Mouse (Mus musculus) left cerebral cortex, postnatal 10 days (tissue): ENCODE data around the gene Gm42674. TPM values are rescaled to one million over a fixed set of nuclear protein-coding genes. Genes with fewer than 3 reads are reported as not detected.
A peak's percentile ranks its signal among the peaks of the same experiment; 100 is the strongest.

Experiments
- DNase-seq, 2 experiments: peaks; one replicate each; pipeline ENCODE4 v3.0.0; 2021 to 2022; ENCODE audit warnings: low spot score in 2 of 2, mixed read lengths in 1 of 2; ENCODE audit errors: extremely low spot score in 1 of 2
- intact Hi-C: fragments of 180-260 bp; cut with DNase I; formaldehyde crosslinking; loops from one replicate; pipeline ENCODE4 v1.15.1; 2025
- total RNA-seq, 2 experiments: library from RNA; stranded (reverse); gene quantifications; 2 replicates each; pipeline ENCODE4 v1.2.3; 2021

Gm42674 gene
- total RNA-seq, 2 experiments from 2014 or later: not detected

GRCm38 (mm10) chr3:90594466-90594865 lies 7.2 kb upstream of the Gm42674 start:
- intact Hi-C loops: no loop called here
- DNase-seq: no peak

- intact Hi-C loops: no loop called here
Measured at GRCm38 (mm10) chr3:90595556-90595955, 6.1 kb upstream of the Gm42674 start.

GRCm38 (mm10) chr3:90596810-90597209 lies 4.9 kb upstream of the Gm42674 start:
- intact Hi-C loops: no loop called here
- DNase-seq: no peak

More at GRCm38 (mm10) chr3:90595556-90595955, 6.1 kb upstream of the Gm42674 start:
- no peak for DNase-seq

- DNase-seq: no peak
- intact Hi-C loops: no loop called here
Measured at GRCm38 (mm10) chr3:90597736-90598135, 4.0 kb upstream of the Gm42674 start.

- DNase-seq: no peak
- intact Hi-C loops: no loop called here
Measured at GRCm38 (mm10) chr3:90598212-90598611, 3.5 kb upstream of the Gm42674 start.

GRCm38 (mm10) chr3:90599401-90599800 lies 2.3 kb upstream of the Gm42674 start:
- no peak for DNase-seq
- intact Hi-C loops: no loop called here

GRCm38 (mm10) chr3:90600036-90600435 lies 1.7 kb upstream of the Gm42674 start:
- intact Hi-C loops: no loop called here
- DNase-seq: no peak

- intact Hi-C loops: no loop called here
- DNase-seq: no peak
Measured at GRCm38 (mm10) chr3:90600458-90601195, 1.1 kb upstream of the Gm42674 start.

GRCm38 (mm10) chr3:90603623-90604022 lies 1.9 kb downstream of the Gm42674 start, which contains the start of gene S100a4:
TSS of gene S100a4 (plus strand) at chr3:90603771.
- intact Hi-C loops: no loop called here
- no peak for DNase-seq

GRCm38 (mm10) chr3:90604416-90604815 lies 2.7 kb downstream of the Gm42674 start:
- DNase-seq: peak in 1 of 2 experiments; percentile 76
- intact Hi-C loops: no loop called here

- intact Hi-C loops: no loop called here
- no peak for DNase-seq
Measured at GRCm38 (mm10) chr3:90605049-90605448, 3.3 kb downstream of the Gm42674 start.

GRCm38 (mm10) chr3:90605736-90606135 lies 4.0 kb downstream of the Gm42674 start:
- DNase-seq: no peak
- intact Hi-C loops: no loop called here

GRCm38 (mm10) chr3:90606185-90606584 lies 4.5 kb downstream of the Gm42674 start:
- intact Hi-C loops: no loop called here
- DNase-seq: no peak

GRCm38 (mm10) chr3:90607361-90607760 lies 5.7 kb downstream of the Gm42674 start:
- no peak for DNase-seq
- intact Hi-C loops: no loop called here

- no peak for DNase-seq
- intact Hi-C loops: no loop called here
Measured at GRCm38 (mm10) chr3:90608223-90608622, 6.5 kb downstream of the Gm42674 start, which contains the start of gene S100a5. TSS of gene S100a5 (plus strand) at chr3:90608523.

GRCm38 (mm10) chr3:90609102-90609501 lies 7.4 kb downstream of the Gm42674 start:
- intact Hi-C loops: no loop called here
- DNase-seq: no peak

- intact Hi-C loops: no loop called here
- no peak for DNase-seq
Measured at GRCm38 (mm10) chr3:90611494-90611893, 9.8 kb downstream of the Gm42674 start.

- intact Hi-C loops: no loop called here
- no peak for DNase-seq
Measured at GRCm38 (mm10) chr3:90612061-90612460, 10.4 kb downstream of the Gm42674 start.

- intact Hi-C loops: no loop called here
- peak; percentile 41 to 75 for DNase-seq
Measured at GRCm38 (mm10) chr3:90612728-90613291, 11.1 kb downstream of the Gm42674 start, which contains the start of gene S100a6. TSS of gene S100a6 (plus strand) at chr3:90612882.

GRCm38 (mm10) chr3:90613461-90614147 lies 11.9 kb downstream of the Gm42674 start:
- intact Hi-C loops: no loop called here
- DNase-seq: no peak
